Mouse (Mus musculus) bone marrow, adult 2 months (tissue): ENCODE data around the gene Selenos.

Source experiments
- CTCF ChIP-seq: fragments of 200-500 bp; IDR thresholded peaks from 2 replicates; pipeline ENCODE4 v1.5.1; 2011; ENCODE audit warnings: low read length, control low read depth; ENCODE audit not compliant: control insufficient read depth, insufficient read depth
- POLR2A ChIP-seq: fragments of 200-500 bp; IDR thresholded peaks from 2 replicates; pipeline ENCODE4 v1.6.1; 2011; ENCODE audit warnings: low read depth, mild to moderate bottlenecking, control low read depth, low read length, borderline replicate concordance; ENCODE audit not compliant: control insufficient read depth

- TF ChIP-seq CTCF (no peak), POLR2A (no peak)
These were observed 39.2 kb upstream of the Selenos start for GRCm38 (mm10) chr7:66040026-66040814.
